Mouse (Mus musculus): ENCODE measurements around the gene Nf2.

GRCm38 (mm10) chr11:4838235-4838634 is 11.1 kb downstream of the Nf2 start:
- TF ChIP-seq POLR2A (IDR thresholded peaks at IDR 0.05; ENCODE audit: control insufficient read depth, low read depth, low read length) (no peak), CTCF (IDR thresholded peaks at IDR 0.05; ENCODE audit: control insufficient read depth, insufficient read depth, insufficient replicate concordance, low read depth, low read length) (no peak)
